Comparison of ENCODE assay signal across 8 mouse cellular contexts in genomic region chr12:110850929-110851256, GRCm38 (mm10). TPM values are rescaled to one million over a fixed set of nuclear protein-coding genes. Genes with fewer than 3 reads are reported as not detected.
DNase-seq lines count a peak whose midpoint lies in the region; ATAC-seq and TF ChIP-seq lines count a peak whose summit lies in the region.

No protein-coding gene starts in this region.

- peak overlapping the region; percentile 82 for H3K4me2 ChIP-seq in embryonic facial prominence, embryonic 11.5 days (ENCODE audit: low read depth, low read length)
- peak overlapping the region; percentile 76 for H3K4me2 ChIP-seq in intestine, embryonic 15.5 days (replicated peaks)

- no peaks in the 10 kb centered on the region for H3K27me3 ChIP-seq in embryonic facial prominence, embryonic 11.5 days (ENCODE audit: control insufficient read depth, insufficient read depth, low read length)
- no peaks in the 10 kb centered on the region for H3K27me3 ChIP-seq in intestine, embryonic 15.5 days (replicated peaks)

- TF ChIP-seq POLR2A in lung, adult 2 months (IDR thresholded peaks at IDR 0.05; ENCODE audit: borderline replicate concordance, extremely low read depth, low read depth, low read length), result no peak

- H3K27ac ChIP-seq in embryonic facial prominence, embryonic 11.5 days (replicated peaks; ENCODE audit: low read depth, low read length), result 0 out of 2 replicates have a peak overlapping the region, but pooled peaks have one; percentile 28
- peak overlapping the region; percentile 85 for H3K27ac ChIP-seq in intestine, embryonic 15.5 days

- H3K4me1 ChIP-seq in lung, adult 2 months (ENCODE audit: control insufficient read depth, insufficient read depth, low read length), result peaks cover 2% of the 10 kb centered on the region; the same call in 1 of the 2 replicates
- H3K4me1 ChIP-seq in embryonic facial prominence, embryonic 11.5 days (ENCODE audit: control insufficient read depth, insufficient read depth, low read length), result peaks cover 3% of the 10 kb centered on the region
- H3K4me1 ChIP-seq in intestine, embryonic 15.5 days (replicated peaks), result peaks cover 20% of the 10 kb centered on the region

- ATAC-seq in embryonic facial prominence, embryonic 11.5 days (replicated peaks; ENCODE audit: insufficient number of reproducible peaks, low FRiP score, low TSS enrichment, low read depth), result no peak
- no peak; the same call in 1 of the 2 replicates for ATAC-seq in intestine, embryonic 15.5 days

- peak overlapping the region; percentile 91 for H3K4me3 ChIP-seq in lung, adult 2 months (replicated peaks; ENCODE audit: extremely low read depth, low read depth, low read length)
- peak overlapping the region; percentile 90 for H3K4me3 ChIP-seq in embryonic facial prominence, embryonic 11.5 days (ENCODE audit: low read depth, low read length)
- H3K4me3 ChIP-seq in intestine, embryonic 15.5 days (replicated peaks), result peak overlapping the region; percentile 92

- WGBS in lung, adult 2 months, result 13% methylated on average over 9 of the region's 9 CpGs
- WGBS in embryonic facial prominence, embryonic 11.5 days, result 18% methylated on average over 9 of the region's 9 CpGs
- WGBS in intestine, embryonic 15.5 days, result 9% methylated on average over 9 of the region's 9 CpGs

- no peaks in the 10 kb centered on the region for H3K9me3 ChIP-seq in embryonic facial prominence, embryonic 11.5 days (replicated peaks; ENCODE audit: control insufficient read depth, low read length)
- H3K9me3 ChIP-seq in intestine, embryonic 15.5 days, result no peaks in the 10 kb centered on the region

- no peak for TF ChIP-seq CTCF in lung, adult 2 months (IDR thresholded peaks at IDR 0.05; ENCODE audit: insufficient read depth, low read length)

- peak overlapping the region; percentile 90 for H3K9ac ChIP-seq in embryonic facial prominence, embryonic 11.5 days (replicated peaks; ENCODE audit: low read length)
- peak overlapping the region; percentile 86 for H3K9ac ChIP-seq in intestine, embryonic 15.5 days

- no peak for DNase-seq in lung, adult 2 months
- DNase-seq in lung, adult 18-20 months, result no peak
- DNase-seq in embryonic facial prominence, embryonic 11.5 days (ENCODE audit: low spot score), result no peak
- peak; percentile 48 for DNase-seq in naive thymus-derived CD4-positive, alpha-beta T cell, adult 2 months (ENCODE audit: low read depth)
- DNase-seq in urinary bladder, postnatal 36 days (ENCODE audit: low spot score in 2 of 2), result no peak
- no peak for DNase-seq in adipocyte (ENCODE audit: low spot score)
- DNase-seq in spleen, postnatal 14 days (ENCODE audit: low spot score in 2 of 2), result no peak

- no peaks in the 10 kb centered on the region for H3K36me3 ChIP-seq in embryonic facial prominence, embryonic 11.5 days (replicated peaks; ENCODE audit: control insufficient read depth, insufficient read depth, low read depth, low read length)
- peaks cover 3% of the 10 kb centered on the region; the same call in 1 of the 2 replicates for H3K36me3 ChIP-seq in intestine, embryonic 15.5 days

RNA-seq across cellular contexts. Expression of gene Zfp839, which starts 0.8 kb away (rescaled TPM):
- 5.2 and 5.7 TPM in 2 replicates for polyA plus RNA-seq in lung, adult 2 months (2012; rRNA removed)
- polyA plus RNA-seq in embryonic facial prominence, embryonic 11.5 days (2014; fragmentation: Nextera tagmentation; extraction: Ambion mirVana), result 2.2 and 3.3 TPM in 2 replicates
- polyA plus RNA-seq in intestine, embryonic 15.5 days (2015; fragmentation: Nextera tagmentation; extraction: Ambion mirVana), result 4.5 and 4.9 TPM in 2 replicates

RNA-seq across cellular contexts. Expression of gene Mok, which starts 10.2 kb away (rescaled TPM):
- polyA plus RNA-seq in lung, adult 2 months (2012; rRNA removed), result 4.2 and 4.7 TPM in 2 replicates
- polyA plus RNA-seq in embryonic facial prominence, embryonic 11.5 days (2014; fragmentation: Nextera tagmentation; extraction: Ambion mirVana), result 7.1 and 7.8 TPM in 2 replicates
- 2.4 and 2.6 TPM in 2 replicates for polyA plus RNA-seq in intestine, embryonic 15.5 days (2015; fragmentation: Nextera tagmentation; extraction: Ambion mirVana)

RNA-seq across cellular contexts. Expression of gene Cinp, which starts 38.1 kb away (rescaled TPM):
- 30.2 and 34.8 TPM in 2 replicates for polyA plus RNA-seq in lung, adult 2 months (2012; rRNA removed)
- 82.3 and 92.2 TPM in 2 replicates for polyA plus RNA-seq in embryonic facial prominence, embryonic 11.5 days (2014; fragmentation: Nextera tagmentation; extraction: Ambion mirVana)
- polyA plus RNA-seq in intestine, embryonic 15.5 days (2015; fragmentation: Nextera tagmentation; extraction: Ambion mirVana), result 69.6 and 74.2 TPM in 2 replicates

RNA-seq across cellular contexts. Expression of gene Tecpr2, which starts 38.2 kb away (rescaled TPM):
- 5.2 and 5.3 TPM in 2 replicates for polyA plus RNA-seq in lung, adult 2 months (2012; rRNA removed)
- 2.5 and 3.9 TPM in 2 replicates for polyA plus RNA-seq in embryonic facial prominence, embryonic 11.5 days (2014; fragmentation: Nextera tagmentation; extraction: Ambion mirVana)
- polyA plus RNA-seq in intestine, embryonic 15.5 days (2015; fragmentation: Nextera tagmentation; extraction: Ambion mirVana), result 3.0 and 3.1 TPM in 2 replicates
